Mouse (Mus musculus) CD8-positive naive resting alpha-beta T cell, adult 2 months (primary cell): ENCODE data around the gene Hsd17b7.
"Not testable (repeated sequence)": the region's sequence is repeated elsewhere in the genome, so short reads cannot be mapped to it uniquely, and the experiment has no call there.

Experiments
- DNase-seq, 2 experiments: peaks; one replicate each; pipeline ENCODE4 v3.0.0; 2022; ENCODE audit warnings: low read depth in 2 of 2, low spot score in 2 of 2

The Hsd17b7 gene

DNA sequence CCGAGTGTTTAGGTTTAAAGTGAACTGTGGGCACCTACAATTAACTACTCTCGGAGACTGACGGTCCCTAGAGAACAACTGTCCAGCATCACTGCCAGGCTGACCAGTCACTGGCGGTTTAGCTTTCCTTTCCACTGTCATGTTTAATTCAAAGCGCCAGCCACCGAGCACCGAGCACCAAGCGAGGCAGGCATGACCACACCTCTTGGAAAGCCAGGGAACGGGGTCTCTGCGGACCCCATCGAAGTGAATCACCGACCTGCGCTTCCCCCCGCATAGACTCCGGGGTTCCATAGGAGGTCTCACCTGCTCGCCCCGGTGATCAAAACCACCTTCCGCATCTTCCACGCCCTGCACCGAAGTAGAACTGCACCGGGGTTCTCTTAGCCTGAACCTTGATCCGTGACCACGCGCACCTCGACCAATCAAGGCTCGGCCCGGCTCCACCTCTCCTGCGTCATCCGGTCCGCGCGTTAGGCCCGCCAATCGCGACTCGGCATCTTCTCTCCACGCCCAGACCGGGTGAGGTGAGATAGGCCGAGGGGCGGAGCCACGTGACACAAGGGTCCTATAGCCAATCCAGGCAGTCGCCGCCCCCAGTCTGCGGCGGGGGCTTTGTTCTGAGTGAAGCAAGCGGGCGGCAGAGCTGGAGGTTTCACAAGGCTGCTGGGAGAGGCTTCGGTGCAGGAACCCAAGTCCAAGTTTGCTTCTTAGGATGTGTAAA, at the start of gene Hsd17b7:
Hsd17b7 (minus strand) TSS at position 450 of the 724 bp plus-strand sequence.
- peak; percentile 95 to 97 for DNase-seq

- DNase-seq: no peak
Observed at GRCm38 (mm10) chr1:170014784-170015183, 45.7 kb upstream of the Hsd17b7 start.

DNA sequence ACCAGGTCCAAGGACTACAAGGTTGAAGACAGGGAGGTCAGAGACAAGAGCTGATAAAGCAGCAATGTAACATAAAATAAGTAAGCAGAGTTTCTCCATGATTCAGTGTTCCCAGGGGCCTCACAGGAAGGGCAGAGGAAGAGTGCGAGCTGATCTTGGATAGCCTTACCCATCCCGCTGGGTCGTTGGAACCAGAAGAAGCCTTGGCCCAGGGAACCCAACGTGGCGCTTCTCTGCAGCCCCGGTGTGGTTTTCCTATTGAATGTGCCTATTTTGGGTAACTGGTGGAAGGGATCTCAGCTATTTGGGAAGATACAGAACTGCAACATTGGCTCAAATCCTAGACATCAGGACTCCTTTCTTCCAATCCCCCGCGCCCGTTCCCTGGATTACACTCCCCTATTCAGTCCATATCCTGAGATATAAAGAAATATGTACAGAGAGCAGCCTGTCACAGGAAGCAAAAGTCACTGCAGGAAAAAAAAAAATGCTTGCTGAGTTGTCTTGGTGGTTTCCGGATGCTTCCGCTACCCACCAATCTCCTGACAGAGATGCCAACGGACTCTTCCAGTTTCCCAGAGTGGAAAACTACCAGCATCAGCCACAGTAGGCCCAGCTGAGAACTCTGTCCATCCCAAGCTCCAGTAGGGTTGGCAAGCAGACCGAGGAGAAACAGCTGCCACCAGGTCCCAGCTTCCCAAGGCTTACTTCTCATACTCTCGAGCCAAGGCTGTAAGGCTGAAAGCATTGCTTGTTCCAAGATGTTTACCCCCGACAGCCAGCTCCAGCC, 41.9 kb upstream of the Hsd17b7 start:
- DNase-seq: no peak

DNA sequence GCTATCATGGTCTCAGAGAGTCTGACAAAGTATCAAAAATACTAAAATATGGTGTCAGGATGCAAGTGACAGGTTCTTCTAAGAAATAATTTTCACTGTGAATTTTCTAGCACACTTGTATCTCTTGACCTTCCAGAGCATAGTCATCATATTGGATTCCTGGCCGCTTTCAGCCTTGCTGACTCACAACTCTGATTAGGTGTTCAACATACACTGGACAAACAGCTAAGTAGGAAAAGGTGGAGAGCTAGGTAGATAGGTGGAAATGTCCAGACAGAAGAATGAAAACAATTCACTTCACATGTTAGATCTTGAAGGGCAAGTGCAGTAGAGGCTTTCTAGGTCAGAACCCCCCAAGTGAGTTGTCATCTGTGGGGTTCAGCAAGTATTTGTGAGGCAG, 40.3 kb upstream of the Hsd17b7 start:
- no peak for DNase-seq

DNA sequence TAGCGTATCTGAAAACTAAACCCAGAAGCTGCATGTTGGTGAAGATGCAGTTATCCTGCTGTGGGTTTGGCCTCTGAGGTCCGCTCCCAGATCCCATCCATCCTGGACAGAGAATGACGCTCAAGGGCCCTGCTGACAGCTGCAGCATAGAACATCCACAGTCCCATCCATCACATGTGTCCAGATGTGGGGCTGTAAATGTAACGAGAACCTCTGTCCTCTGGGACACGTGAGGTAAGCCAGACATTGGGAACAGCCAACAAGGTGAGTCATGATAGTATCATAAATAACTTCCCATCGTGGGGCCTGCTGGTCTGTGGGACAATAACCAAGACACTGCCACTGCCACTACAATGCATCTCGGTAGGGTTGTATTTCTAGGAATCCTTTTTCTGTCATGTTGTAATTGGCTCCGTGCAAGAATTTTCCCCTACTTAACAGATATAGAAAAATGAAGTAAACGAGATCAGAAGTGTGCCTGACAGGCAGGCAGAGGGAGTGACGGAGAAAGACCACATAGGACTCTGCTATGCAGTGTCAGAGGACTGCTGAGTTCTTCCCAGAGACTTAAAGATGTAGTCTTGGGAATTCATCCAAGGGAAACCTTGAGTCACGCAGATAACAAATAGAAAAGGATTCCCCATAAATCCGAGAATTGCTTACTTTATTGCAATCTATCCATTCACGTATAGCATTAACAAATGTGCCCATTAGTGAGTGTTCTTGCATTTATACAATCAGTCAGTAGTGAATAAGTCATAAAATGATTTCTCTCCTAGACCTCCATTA, 39.6 kb upstream of the Hsd17b7 start:
- DNase-seq: no peak

GRCm38 (mm10) chr1:170006516-170006915, 37.5 kb upstream of the Hsd17b7 start:
- no peak for DNase-seq

DNA sequence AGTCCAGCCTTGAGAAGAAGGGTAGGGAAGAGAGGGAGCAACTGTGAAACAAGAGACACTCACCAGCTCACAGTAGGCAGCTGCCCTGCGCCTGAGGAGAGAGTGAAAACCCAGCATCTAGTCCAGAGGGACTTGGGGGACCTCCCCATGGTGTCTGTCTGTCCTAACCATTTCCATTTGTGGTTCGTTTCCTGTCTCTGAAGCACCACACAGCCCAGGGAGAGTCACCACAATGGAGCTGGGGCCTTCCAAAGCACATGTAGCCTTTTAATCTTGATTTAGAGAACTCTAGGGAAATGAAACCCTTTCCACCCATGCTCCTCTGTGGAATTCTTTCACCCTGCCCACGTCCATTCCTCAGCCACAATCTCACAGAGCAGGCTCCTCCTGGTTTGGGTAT, 36.3 kb upstream of the Hsd17b7 start:
- DNase-seq: no peak

- DNase-seq: not testable (repeated sequence)
Observed at GRCm38 (mm10) chr1:169993901-169994300, 24.9 kb upstream of the Hsd17b7 start.

- no peak for DNase-seq
Observed at GRCm38 (mm10) chr1:169986166-169986565, 17.1 kb upstream of the Hsd17b7 start.

- DNase-seq: no peak
Observed at GRCm38 (mm10) chr1:169977621-169978020, 8.6 kb upstream of the Hsd17b7 start.

DNA sequence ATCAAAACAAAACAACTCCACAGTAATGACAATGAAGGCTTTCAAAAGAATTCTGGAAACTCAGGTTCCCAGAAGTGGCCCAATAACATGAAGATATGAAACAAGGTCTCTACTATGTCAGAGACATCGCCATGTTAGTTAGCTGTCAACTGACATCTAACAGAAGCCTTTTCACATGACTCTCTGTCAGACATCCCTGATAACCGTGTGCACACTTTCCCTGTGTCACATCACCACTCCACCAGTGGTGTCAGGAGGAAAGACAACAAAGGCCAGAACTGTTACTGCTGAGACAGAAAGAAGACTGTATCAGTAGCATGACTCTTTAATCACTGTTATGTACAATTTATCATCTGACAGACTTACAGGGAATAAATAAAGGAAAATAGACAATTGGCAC, 3.0 kb upstream of the Hsd17b7 start:
- no peak for DNase-seq

- DNase-seq: no peak
Observed at GRCm38 (mm10) chr1:169970936-169971335, 1.9 kb upstream of the Hsd17b7 start.

- DNase-seq: no peak
Observed at GRCm38 (mm10) chr1:169969516-169969886, 460 bp upstream of the Hsd17b7 start.

DNA sequence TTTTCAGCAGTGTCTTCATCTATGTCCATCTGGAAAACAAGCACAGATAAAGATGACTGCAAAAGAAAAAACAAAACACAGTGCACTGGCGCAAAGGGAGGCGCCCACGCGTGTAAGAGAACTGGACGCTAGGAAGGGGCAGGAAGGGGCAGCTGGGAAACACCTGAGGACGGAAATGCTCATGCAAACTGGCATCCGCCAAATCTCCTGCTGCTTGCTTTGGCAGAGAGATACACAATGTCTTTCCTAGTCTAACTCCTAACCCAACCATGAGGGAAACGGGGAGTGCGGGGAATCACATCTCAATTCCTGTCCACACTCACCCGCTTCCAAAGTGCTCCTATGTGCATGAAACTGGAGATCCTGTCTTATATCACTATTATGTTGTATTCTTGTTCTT, 15.9 kb downstream of the Hsd17b7 start:
- DNase-seq: no peak

- no peak for DNase-seq
Observed at GRCm38 (mm10) chr1:169952636-169953035, 16.4 kb downstream of the Hsd17b7 start.

DNA sequence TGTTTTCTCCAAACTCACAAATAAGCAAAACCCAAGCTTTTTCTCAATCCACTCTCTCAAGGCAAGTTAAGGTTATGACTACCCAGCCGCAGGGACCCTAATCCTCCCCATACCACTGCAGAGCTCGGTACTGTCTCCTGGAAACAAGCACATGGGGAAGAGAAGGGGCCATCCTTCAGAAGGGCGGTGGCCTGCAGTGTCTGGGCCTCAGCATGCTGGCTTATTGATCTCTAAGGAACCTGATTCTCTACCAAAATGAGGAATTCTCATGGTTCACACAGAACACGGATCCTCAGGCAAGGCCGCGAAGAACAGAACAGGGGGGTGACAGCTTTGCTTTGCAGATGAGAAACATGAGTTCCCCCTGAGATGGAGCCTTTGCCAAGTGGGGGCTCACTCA, 17.5 kb downstream of the Hsd17b7 start:
- DNase-seq: no peak

DNA sequence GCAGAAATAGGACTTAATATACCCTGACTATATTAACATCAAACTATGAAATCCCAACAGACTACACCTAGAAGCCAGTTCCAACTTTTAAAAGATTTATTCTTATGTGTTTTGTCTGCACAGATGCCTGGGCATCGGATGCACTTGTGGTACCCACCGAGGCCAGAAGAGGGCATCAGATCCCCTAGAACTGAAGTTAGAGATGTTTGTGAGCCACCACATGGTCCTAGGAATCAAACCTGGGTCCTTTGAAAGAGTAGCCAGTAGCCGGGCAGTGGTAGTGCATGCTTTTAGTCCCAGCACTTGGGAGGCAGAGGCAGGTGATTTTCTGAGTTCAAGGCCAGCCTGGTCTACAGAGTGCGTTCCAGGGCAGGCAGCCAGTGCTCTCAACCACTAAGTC, 18.4 kb downstream of the Hsd17b7 start:
- DNase-seq: no peak

GRCm38 (mm10) chr1:169949981-169950380, 19.1 kb downstream of the Hsd17b7 start:
- no peak for DNase-seq

GRCm38 (mm10) chr1:169948866-169949265, 20.2 kb downstream of the Hsd17b7 start:
- DNase-seq: no peak

DNA sequence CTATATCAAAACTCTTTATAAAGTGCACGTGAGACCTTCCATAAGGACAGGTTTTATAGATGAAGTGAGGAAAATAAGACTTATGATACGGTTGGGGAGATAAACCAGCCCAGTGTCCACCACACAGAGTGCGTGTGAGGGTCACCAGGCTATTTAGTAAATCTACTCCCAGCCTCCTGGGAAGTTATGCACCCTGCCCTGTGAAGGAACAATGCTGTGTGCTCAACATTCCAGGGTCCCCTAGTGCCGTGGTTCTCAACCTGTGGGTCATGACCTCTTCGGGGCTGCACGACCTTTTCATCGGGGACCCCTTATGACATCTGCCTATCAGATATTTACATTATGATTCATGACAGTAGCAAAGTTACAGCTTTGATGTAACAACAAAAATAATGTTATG, 20.8 kb downstream of the Hsd17b7 start:
- DNase-seq: no peak

- no peak for DNase-seq
Observed at GRCm38 (mm10) chr1:169947654-169948053, 21.4 kb downstream of the Hsd17b7 start.

DNA sequence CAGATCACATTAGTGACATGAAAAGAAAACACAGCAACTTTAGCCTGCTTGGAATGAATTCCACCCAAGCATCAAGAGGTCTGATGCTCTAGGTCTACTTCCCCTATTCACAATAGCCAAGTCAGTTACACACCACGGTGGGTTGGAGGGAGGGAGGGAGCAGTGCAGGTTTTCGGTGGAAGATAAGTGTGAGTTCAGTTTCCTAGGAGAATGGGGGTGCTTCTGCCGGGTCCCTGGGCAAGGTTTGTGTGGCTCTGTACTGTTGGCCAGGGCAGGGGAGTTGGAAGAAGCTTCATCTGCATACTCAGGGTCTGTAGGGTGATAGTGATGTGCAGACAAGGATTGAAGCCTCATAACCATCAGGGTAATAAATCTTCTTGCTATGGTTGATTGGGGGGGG, 23.0 kb downstream of the Hsd17b7 start:
- DNase-seq: no peak
